Mouse (Mus musculus) gastrocnemius, adult 18-20 months (tissue): ENCODE results near the gene Phlda2. TPM values are rescaled to one million over a fixed set of nuclear protein-coding genes. Genes with fewer than 3 reads are reported as not detected.

Experiments used
- DNase-seq: peaks from one replicate; pipeline ENCODE4 v3.0.0; 2021; ENCODE audit warnings: low spot score
- total RNA-seq, 2 experiments: library from RNA; stranded (reverse); gene quantifications; 2 replicates each; pipeline ENCODE4 v1.2.3; 2021

The Phlda2 gene
- total RNA-seq, 2 experiments from 2014 or later, result not detected

DNA sequence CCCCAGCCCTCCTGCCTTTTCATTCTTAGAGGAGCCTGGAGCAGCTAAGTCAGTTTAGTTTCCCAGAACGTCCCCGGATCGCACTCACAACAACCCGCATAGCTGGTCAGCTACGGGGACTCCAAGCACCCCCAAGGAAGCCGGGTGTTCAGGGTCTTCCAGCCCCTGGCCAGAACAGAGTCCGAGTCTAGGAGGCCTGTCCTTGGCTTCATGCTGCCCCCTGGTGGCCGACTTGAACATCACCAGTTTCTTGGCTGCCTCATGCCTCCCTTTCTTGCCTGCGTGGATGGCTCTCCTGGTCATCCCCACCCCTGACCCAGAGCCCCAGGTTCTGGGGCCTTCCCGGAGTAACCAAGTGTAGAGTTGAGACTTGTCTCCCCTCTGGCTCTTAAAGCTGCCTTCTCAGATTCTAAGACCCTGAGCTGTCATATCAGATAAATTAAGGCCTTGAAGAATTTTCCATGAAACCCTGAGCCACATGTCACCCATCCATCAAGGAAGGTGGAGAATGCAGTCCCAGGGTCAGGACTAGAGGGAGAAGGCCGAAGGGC lies 39.0 kb downstream of the Phlda2 start:
- peak; percentile 82 for DNase-seq

- no peak for DNase-seq
Observed at GRCm38 (mm10) chr7:143462516-143462915, 40.4 kb downstream of the Phlda2 start.

GRCm38 (mm10) chr7:143461920-143462319 lies 41.0 kb downstream of the Phlda2 start:
- DNase-seq, result no peak

DNA sequence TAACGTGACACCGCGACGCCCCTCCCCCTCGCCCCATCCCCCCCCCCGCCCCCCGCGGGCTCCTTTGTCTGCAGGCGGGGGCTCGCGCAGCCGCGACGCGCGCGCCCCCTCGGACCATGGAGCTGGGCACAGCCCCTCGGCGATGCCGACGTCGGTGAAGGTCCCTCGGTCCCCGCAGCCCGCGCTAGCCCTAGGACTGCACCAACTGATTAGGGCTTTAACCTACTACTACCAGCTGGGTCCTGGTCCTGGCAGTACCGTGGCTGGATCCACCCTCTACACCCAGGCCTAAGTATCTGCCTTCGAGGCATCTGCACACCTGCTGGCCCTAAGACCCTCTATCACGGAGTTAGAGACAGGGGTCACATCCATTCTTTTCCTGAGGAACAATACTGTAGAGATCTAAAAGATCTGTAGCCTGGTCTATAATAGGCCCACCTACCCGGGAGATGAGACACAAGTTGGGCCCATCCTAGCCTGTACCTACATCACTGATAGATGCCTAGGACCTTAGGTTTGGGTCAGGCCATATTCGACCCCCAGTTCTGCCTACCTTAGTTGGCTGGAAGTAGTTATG lies 41.6 kb downstream of the Phlda2 start:
- DNase-seq, result no peak

- DNase-seq, result peak; percentile 89
Observed at GRCm38 (mm10) chr7:143460874-143461273, 42.1 kb downstream of the Phlda2 start, which contains the start of gene Cdkn1c. Gene Cdkn1c, minus strand, starts transcription at chr7:143461050.

DNA sequence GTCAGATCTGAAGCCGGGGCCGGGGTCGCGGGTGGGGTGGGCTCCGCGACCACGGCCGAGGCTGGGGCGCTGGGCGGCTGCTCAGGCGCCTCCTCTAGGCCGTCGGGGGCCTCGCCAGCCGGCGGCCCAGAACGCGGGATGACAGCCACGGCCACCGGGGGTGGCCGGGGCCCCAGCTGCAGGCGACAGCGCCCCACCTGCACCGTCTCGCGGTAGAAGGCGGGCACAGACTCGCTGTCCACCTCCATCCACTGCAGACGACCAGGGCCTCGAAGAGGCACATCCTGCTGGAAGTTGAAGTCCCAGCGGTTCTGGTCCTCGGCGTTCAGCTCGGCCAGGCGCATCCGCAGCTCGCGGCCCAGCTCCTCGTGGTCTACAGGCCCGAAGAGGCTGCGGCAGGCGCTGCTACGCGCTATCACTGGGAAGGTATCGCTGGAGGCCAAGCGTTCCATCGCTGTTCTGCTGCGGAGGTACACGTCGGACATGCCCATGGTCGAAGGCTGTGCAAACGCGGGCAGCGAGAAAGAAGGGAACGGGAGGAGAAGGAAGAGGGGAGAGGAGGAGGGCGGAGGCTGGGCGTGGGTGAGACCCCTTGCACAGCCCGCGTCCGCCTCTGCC lies 42.6 kb downstream of the Phlda2 start:
- no peak for DNase-seq

DNA sequence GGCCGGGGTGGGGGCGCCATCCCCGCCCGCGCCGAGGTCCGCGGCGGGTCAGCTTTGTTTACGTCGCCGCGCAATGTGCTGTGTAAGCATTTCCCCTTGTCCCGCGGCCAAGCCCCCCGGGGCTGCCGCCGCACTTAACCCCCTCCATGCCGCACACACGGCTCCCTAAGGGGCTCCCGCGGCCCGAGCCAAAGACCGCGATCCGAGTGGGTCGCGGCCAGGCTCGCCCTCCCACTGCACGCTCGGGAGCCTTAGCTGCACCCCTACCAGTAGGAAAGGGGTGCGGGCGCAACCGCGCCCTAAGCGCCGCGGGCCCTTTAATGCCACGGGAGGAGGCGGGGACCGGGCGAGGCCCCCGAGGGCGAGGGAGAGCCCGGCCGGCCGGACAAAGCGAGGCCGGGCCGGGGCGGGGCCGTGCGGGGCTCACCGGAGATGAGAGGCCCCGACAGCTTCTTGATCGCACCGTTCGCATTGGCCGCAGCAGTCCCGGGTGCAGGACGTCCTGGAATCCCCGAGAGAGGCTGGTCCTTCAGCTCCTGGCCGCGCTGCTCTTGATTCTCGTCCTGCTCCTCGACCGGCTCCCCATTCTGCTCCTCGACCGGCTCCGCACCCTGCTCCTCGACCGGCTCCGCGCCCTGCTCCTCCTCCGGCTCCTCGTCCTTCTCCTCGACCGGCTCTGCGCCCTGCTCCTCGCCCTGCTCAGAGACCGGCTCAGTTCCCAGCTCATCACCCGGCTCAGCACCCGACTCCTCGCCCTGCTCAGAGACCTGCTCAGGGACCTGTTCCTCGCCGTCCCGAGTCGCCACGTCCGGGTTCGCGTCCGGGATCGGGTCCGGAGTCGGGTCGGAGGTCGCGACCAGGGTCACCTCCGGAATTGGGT lies 43.4 kb downstream of the Phlda2 start:
- DNase-seq, result peak; percentile 35

- DNase-seq, result no peak
Observed at GRCm38 (mm10) chr7:143458963-143459331, 44.0 kb downstream of the Phlda2 start.

Other genes with a start within 250 kb of the Phlda2 start
- 10 to 100 TPM; 18.6 to 21.6 TPM for gene Cdkn1c, start 42.1 kb downstream of the Phlda2 start, total RNA-seq
- gene Slc22a18, start 29.4 kb downstream of the Phlda2 start, total RNA-seq, result under 1 TPM; 0.17 to 0.32 TPM
- gene Nap1l4, start 46.0 kb upstream of the Phlda2 start, total RNA-seq, result 100 to 1,000 TPM; 191 to 200 TPM
- 10 to 100 TPM; 37.3 to 39.9 TPM for gene Cars, start 96.9 kb upstream of the Phlda2 start, total RNA-seq
- gene Tnfrsf26, start 125.6 kb upstream of the Phlda2 start, total RNA-seq, result under 1 TPM; 0.19 to 0.21 TPM
- 1 to 10 TPM; 1.6 TPM for gene Tnfrsf22, start 146.5 kb upstream of the Phlda2 start, total RNA-seq
- gene Tnfrsf23, start 182.7 kb upstream of the Phlda2 start, total RNA-seq, result 1 to 10 TPM; 4.8 TPM